Mouse (Mus musculus) liver, embryonic 14 days (tissue): ENCODE results near the gene Spo11. TPM values are rescaled to one million over a fixed set of nuclear protein-coding genes. Genes with fewer than 3 reads are reported as not detected.

Experiments used
- polyA plus RNA-seq: library from polyadenylated mRNA; depleted of rRNA; stranded (reverse); fragments of >200 nt; gene quantifications from 2 replicates; pipeline ENCODE4 v1.2.3, GENCODE M21; 2012; rRNA removed

The Spo11 gene
- 0.01 TPM in 2 replicates for polyA plus RNA-seq

DNA sequence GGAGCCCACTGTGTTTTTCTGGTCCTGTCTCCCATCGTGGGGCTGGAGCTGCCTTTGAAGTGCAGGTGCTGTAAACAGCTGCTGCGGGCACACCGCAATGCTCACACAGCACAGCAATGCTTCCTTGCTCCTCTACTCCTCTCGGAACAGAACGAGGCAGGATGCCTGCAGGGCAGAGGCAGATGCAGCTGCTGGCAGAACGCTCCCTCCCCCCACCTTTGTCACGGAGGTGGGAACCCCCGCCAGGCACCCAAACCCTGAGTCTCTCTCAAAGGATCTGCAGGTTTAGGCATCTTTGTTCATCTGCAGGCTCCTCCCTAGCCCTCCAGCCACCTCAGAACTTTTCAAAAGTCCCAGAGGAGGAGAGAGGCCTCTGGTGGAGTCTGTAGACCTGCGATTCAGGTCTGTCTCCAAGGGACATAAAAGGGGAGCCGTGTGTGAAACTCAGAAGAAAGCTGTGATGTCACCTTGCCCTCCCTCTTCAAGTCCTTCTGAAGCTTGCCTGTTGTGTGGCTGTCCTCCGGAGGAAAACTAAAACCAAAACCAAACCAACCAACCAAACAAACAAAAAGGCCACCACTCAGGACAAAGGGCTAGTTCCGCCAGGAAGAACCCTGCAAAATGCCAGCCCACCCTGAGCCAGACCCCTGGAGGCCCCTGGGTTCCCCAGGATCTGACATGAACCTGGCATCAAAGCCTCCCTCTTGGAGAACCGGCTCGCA lies at the start of gene Spo11:
Gene Spo11 (plus strand): TSS at position 292 of the 722 bp plus-strand sequence.

GRCm38 (mm10) chr2:172940003-172940798 lies 37.3 kb upstream of the Spo11 start, which contains the start of gene Bmp7:
Gene Bmp7, minus strand, starts transcription at chr2:172940321.

DNA sequence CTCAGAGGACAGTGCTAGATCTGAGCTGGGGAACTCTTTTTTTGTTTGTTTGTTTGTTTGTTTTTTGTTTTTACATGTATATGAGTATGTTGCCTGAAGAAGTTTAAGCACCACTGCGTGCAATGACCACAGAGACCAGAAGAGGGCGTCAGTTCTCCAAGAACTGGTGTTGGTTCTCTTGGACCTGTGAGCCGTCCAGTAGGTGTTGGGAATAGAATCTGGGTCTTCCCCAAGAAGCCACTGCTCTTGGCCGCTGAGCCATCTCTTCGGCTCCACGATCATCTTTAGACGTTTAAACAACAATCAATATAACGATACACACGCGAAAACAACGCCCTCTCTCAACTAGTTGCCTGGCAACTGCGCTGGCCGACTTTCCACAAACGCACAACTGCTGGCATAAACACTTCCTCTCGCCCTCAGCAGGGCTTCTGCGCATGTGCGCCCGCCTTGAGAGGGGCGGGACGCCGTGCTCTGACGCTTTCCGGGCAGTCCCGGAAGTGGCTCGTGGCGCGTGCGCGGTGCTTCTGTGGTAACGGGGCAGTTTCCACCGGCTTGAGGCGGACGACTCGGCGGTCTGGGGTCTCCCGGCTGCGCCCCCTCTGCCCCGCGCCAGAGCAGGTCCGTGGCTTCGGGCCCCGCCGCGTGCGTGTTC lies 22.3 kb downstream of the Spo11 start, which contains the start of gene Rae1:
Gene Rae1 (plus strand): TSS at position 488 of the 655 bp plus-strand sequence.

GRCm38 (mm10) chr2:173020430-173020829 lies 42.9 kb downstream of the Spo11 start, which contains the start of gene Rbm38:
Gene Rbm38, plus strand, starts transcription at chr2:173020498.

Other genes with a start within 250 kb of the Spo11 start
- 1.4 TPM in 2 replicates for gene Bmp7, start 37.4 kb upstream of the Spo11 start, polyA plus RNA-seq
- gene Rae1, start 22.4 kb downstream of the Spo11 start, polyA plus RNA-seq, result 43.2 and 47.6 TPM in 2 replicates
- gene Rbm38, start 42.8 kb downstream of the Spo11 start, polyA plus RNA-seq, result 211 and 254 TPM in 2 replicates
- gene Ctcfl, start 141.8 kb downstream of the Spo11 start, polyA plus RNA-seq, result 0.01 TPM in 1 of 2 replicates, not detected in the other
- 0.10 and 0.14 TPM in 2 replicates for gene Pck1, start 175.3 kb downstream of the Spo11 start, polyA plus RNA-seq
- 0.66 and 0.77 TPM in 2 replicates for gene Zbp1, start 241.2 kb downstream of the Spo11 start, polyA plus RNA-seq